Mouse (Mus musculus): ENCODE data around the gene 6030458C11Rik.

6030458C11Rik gene

GRCm38 (mm10) chr15:12789406-12789867 lies 35.0 kb downstream of the 6030458C11Rik start:
- H3K4me1 ChIP-seq (replicated peaks; ENCODE audit: low read depth, low read length) = peaks cover 18% of the 10 kb centered on the region
- TF ChIP-seq CTCF (conservative IDR thresholded peaks at IDR 0.05; ENCODE audit: low read length) (no peak), NANOG (IDR thresholded peaks at IDR 0.05; ENCODE audit: borderline replicate concordance, low read length) (no peak), POU5F1 (IDR thresholded peaks at IDR 0.05; ENCODE audit: borderline replicate concordance, low read length) (no peak)
- no peak overlapping the region for H3K4me3 ChIP-seq (replicated peaks; ENCODE audit: low read length)
- H3K9me3 ChIP-seq (ENCODE audit: low read length) = no peaks in the 10 kb centered on the region
- H3K36me3 ChIP-seq (ENCODE audit: insufficient read depth, low read length) = no peaks in the 10 kb centered on the region
- no peaks in the 10 kb centered on the region; the same call in 1 of the 2 replicates for H3K27me3 ChIP-seq (ENCODE audit: insufficient read depth, low read length)

GRCm38 (mm10) chr15:12788536-12788935 lies 35.9 kb downstream of the 6030458C11Rik start:
- no peaks in the 10 kb centered on the region for H3K36me3 ChIP-seq (ENCODE audit: insufficient read depth, low read length)
- H3K4me3 ChIP-seq (replicated peaks; ENCODE audit: low read length) = no peak overlapping the region
- H3K27me3 ChIP-seq (ENCODE audit: insufficient read depth, low read length) = no peaks in the 10 kb centered on the region; the same call in 1 of the 2 replicates
- peaks cover 18% of the 10 kb centered on the region for H3K4me1 ChIP-seq (replicated peaks; ENCODE audit: low read depth, low read length)
- H3K9me3 ChIP-seq (ENCODE audit: low read length) = no peaks in the 10 kb centered on the region
- no peak for TF ChIP-seq NANOG (IDR thresholded peaks at IDR 0.05; ENCODE audit: borderline replicate concordance, low read length)
- TF ChIP-seq CTCF (conservative IDR thresholded peaks at IDR 0.05; ENCODE audit: low read length) = no peak; the same call in 1 of the 2 replicates
- no peak for TF ChIP-seq POU5F1 (IDR thresholded peaks at IDR 0.05; ENCODE audit: borderline replicate concordance, low read length)

GRCm38 (mm10) chr15:12781729-12782326 lies 42.6 kb downstream of the 6030458C11Rik start:
- peaks cover 7% of the 10 kb centered on the region; the same call in 1 of the 2 replicates for H3K27me3 ChIP-seq (ENCODE audit: insufficient read depth, low read length)
- no peaks in the 10 kb centered on the region for H3K4me1 ChIP-seq (replicated peaks; ENCODE audit: low read depth, low read length)
- H3K9me3 ChIP-seq (ENCODE audit: low read length) = peaks cover 2% of the 10 kb centered on the region
- H3K36me3 ChIP-seq (ENCODE audit: insufficient read depth, low read length) = no peaks in the 10 kb centered on the region
- H3K4me3 ChIP-seq (replicated peaks; ENCODE audit: low read length) = no peak overlapping the region
- no peak for TF ChIP-seq POU5F1 (IDR thresholded peaks at IDR 0.05; ENCODE audit: borderline replicate concordance, low read length)
- TF ChIP-seq CTCF (conservative IDR thresholded peaks at IDR 0.05; ENCODE audit: low read length) = no peak
- TF ChIP-seq NANOG (IDR thresholded peaks at IDR 0.05; ENCODE audit: borderline replicate concordance, low read length) = no peak

GRCm38 (mm10) chr15:12781296-12781695 lies 43.2 kb downstream of the 6030458C11Rik start:
- TF ChIP-seq CTCF (conservative IDR thresholded peaks at IDR 0.05; ENCODE audit: low read length) (no peak), NANOG (IDR thresholded peaks at IDR 0.05; ENCODE audit: borderline replicate concordance, low read length) (no peak), POU5F1 (IDR thresholded peaks at IDR 0.05; ENCODE audit: borderline replicate concordance, low read length) (no peak)
- peaks cover 7% of the 10 kb centered on the region; the same call in 1 of the 2 replicates for H3K27me3 ChIP-seq (ENCODE audit: insufficient read depth, low read length)
- H3K4me1 ChIP-seq (replicated peaks; ENCODE audit: low read depth, low read length) = no peaks in the 10 kb centered on the region
- peaks cover 6% of the 10 kb centered on the region for H3K9me3 ChIP-seq (ENCODE audit: low read length)
- no peak overlapping the region for H3K4me3 ChIP-seq (replicated peaks; ENCODE audit: low read length)
- no peaks in the 10 kb centered on the region for H3K36me3 ChIP-seq (ENCODE audit: insufficient read depth, low read length)

GRCm38 (mm10) chr15:12774149-12774753 lies 50.2 kb downstream of the 6030458C11Rik start:
- Histone ChIP-seq H3K4me1 (replicated peaks; ENCODE audit: low read depth, low read length) (no peaks in the 10 kb centered on the region), H3K36me3 (ENCODE audit: insufficient read depth, low read length) (no peaks in the 10 kb centered on the region), H3K27me3 (ENCODE audit: insufficient read depth, low read length) (no peaks in the 10 kb centered on the region), H3K4me3 (replicated peaks; ENCODE audit: low read length) (no peak overlapping the region), H3K9me3 (ENCODE audit: low read length) (peaks cover 26% of the 10 kb centered on the region)
- TF ChIP-seq CTCF (conservative IDR thresholded peaks at IDR 0.05; ENCODE audit: low read length) = no peak
- no peak for TF ChIP-seq NANOG (IDR thresholded peaks at IDR 0.05; ENCODE audit: borderline replicate concordance, low read length)
- no peak for TF ChIP-seq POU5F1 (IDR thresholded peaks at IDR 0.05; ENCODE audit: borderline replicate concordance, low read length)

- Histone ChIP-seq H3K27me3 (ENCODE audit: insufficient read depth, low read length) (no peaks in the 10 kb centered on the region), H3K4me1 (replicated peaks; ENCODE audit: low read depth, low read length) (no peaks in the 10 kb centered on the region), H3K9me3 (ENCODE audit: low read length) (peaks cover 21% of the 10 kb centered on the region), H3K36me3 (ENCODE audit: insufficient read depth, low read length) (no peaks in the 10 kb centered on the region), H3K4me3 (replicated peaks; ENCODE audit: low read length) (no peak overlapping the region)
- no peak for TF ChIP-seq POU5F1 (IDR thresholded peaks at IDR 0.05; ENCODE audit: borderline replicate concordance, low read length)
- no peak for TF ChIP-seq CTCF (conservative IDR thresholded peaks at IDR 0.05; ENCODE audit: low read length)
- TF ChIP-seq NANOG (IDR thresholded peaks at IDR 0.05; ENCODE audit: borderline replicate concordance, low read length) = no peak
These were observed 53.5 kb downstream of the 6030458C11Rik start for GRCm38 (mm10) chr15:12770958-12771357.

- Histone ChIP-seq H3K4me1 (replicated peaks; ENCODE audit: low read depth, low read length) (no peaks in the 10 kb centered on the region), H3K9me3 (ENCODE audit: low read length) (no peaks in the 10 kb centered on the region), H3K27me3 (ENCODE audit: insufficient read depth, low read length) (no peaks in the 10 kb centered on the region), H3K4me3 (replicated peaks; ENCODE audit: low read length) (no peak overlapping the region), H3K36me3 (ENCODE audit: insufficient read depth, low read length) (no peaks in the 10 kb centered on the region)
- TF ChIP-seq CTCF (conservative IDR thresholded peaks at IDR 0.05; ENCODE audit: low read length) (no peak), NANOG (IDR thresholded peaks at IDR 0.05; ENCODE audit: borderline replicate concordance, low read length) (no peak), POU5F1 (IDR thresholded peaks at IDR 0.05; ENCODE audit: borderline replicate concordance, low read length) (no peak)
These were observed 57.6 kb downstream of the 6030458C11Rik start for GRCm38 (mm10) chr15:12766848-12767247.

- Histone ChIP-seq H3K36me3 (ENCODE audit: insufficient read depth, low read length) (no peaks in the 10 kb centered on the region), H3K27me3 (ENCODE audit: insufficient read depth, low read length) (peaks cover 6% of the 10 kb centered on the region; the same call in 1 of the 2 replicates), H3K4me1 (replicated peaks; ENCODE audit: low read depth, low read length) (no peaks in the 10 kb centered on the region), H3K9me3 (ENCODE audit: low read length) (no peaks in the 10 kb centered on the region), H3K4me3 (replicated peaks; ENCODE audit: low read length) (no peak overlapping the region)
- TF ChIP-seq POU5F1 (IDR thresholded peaks at IDR 0.05; ENCODE audit: borderline replicate concordance, low read length) = no peak
- TF ChIP-seq NANOG (IDR thresholded peaks at IDR 0.05; ENCODE audit: borderline replicate concordance, low read length) = no peak
- no peak for TF ChIP-seq CTCF (conservative IDR thresholded peaks at IDR 0.05; ENCODE audit: low read length)
These were observed 61.3 kb downstream of the 6030458C11Rik start for GRCm38 (mm10) chr15:12763147-12763546.

Data from E14TG2a.4 (cell line).